Mouse (Mus musculus) small intestine, adult 2 months (tissue): ENCODE measurements around the gene Chn2.

ENCODE experiments used
- CTCF ChIP-seq: fragments of 200-500 bp; IDR thresholded peaks from 2 replicates; pipeline ENCODE4 v1.5.1; 2012; ENCODE audit warnings: low read depth, mild to moderate bottlenecking, control low read depth, inconsistent platforms, low read length, moderate library complexity, mixed read lengths; ENCODE audit not compliant: insufficient replicate concordance, insufficient read length; ENCODE audit errors: extremely low read depth
- POLR2A ChIP-seq: fragments of 200-500 bp; IDR thresholded peaks from 2 replicates; pipeline ENCODE4 v1.6.1; 2012; ENCODE audit warnings: low read depth, mild to moderate bottlenecking, control low read depth, inconsistent platforms, low read length, moderate library complexity

GRCm38 (mm10) chr6:54030776-54031175, 8.6 kb upstream of the Chn2 start:
- TF ChIP-seq POLR2A (no peak), CTCF (no peak)
